Mouse (Mus musculus) forebrain, postnatal 0 days (tissue): Measurements from ENCODE around the gene Rabgap1. TPM values are rescaled to one million over a fixed set of nuclear protein-coding genes. Genes with fewer than 3 reads are reported as not detected.
"Not testable (repeated sequence)": the region's sequence is repeated elsewhere in the genome, so short reads cannot be mapped to it uniquely, and the experiment has no call there.

ENCODE experiments used
- ATAC-seq: fragments of 200-750 bp; cut with Nextera tagmentation; 2 replicates; pipeline ENCODE4 v1.8.0; 2017; ENCODE audit warnings: mild to moderate bottlenecking, moderate library complexity
- DNase-seq: peaks from one replicate; pipeline ENCODE4 v3.0.0-alpha.2; 2015
- H3K27ac ChIP-seq: fragments of 300-500 bp; sonication (generic); 2 replicates; pipeline ENCODE4 v1.5.1; 2014; ENCODE audit warnings: low read depth, mild to moderate bottlenecking, antibody characterized with exemption, low read length, moderate library complexity, mixed read lengths
- H3K27me3 ChIP-seq: fragments of 300-500 bp; sonication (generic); 2 replicates; pipeline ENCODE4 v1.6.1; 2014; ENCODE audit warnings: mild to moderate bottlenecking, low read length, mixed read lengths; ENCODE audit not compliant: insufficient read depth
- H3K36me3 ChIP-seq: fragments of 300-500 bp; sonication (generic); 2 replicates; pipeline ENCODE4 v1.6.1; 2014; ENCODE audit warnings: mild to moderate bottlenecking, moderate library complexity; ENCODE audit not compliant: insufficient read depth
- H3K4me1 ChIP-seq: fragments of 300-500 bp; sonication (generic); 2 replicates; pipeline ENCODE4 v1.6.1; 2014; ENCODE audit warnings: antibody characterized with exemption; ENCODE audit not compliant: insufficient read depth
- H3K4me2 ChIP-seq: fragments of 300-500 bp; sonication (generic); 2 replicates; pipeline ENCODE4 v1.6.1; 2014; ENCODE audit warnings: low read depth, mild to moderate bottlenecking, moderate library complexity
- H3K4me3 ChIP-seq: fragments of 300-500 bp; sonication (generic); 2 replicates; pipeline ENCODE4 v1.5.1; 2014; ENCODE audit warnings: low read depth, low read length, mixed read lengths
- H3K9ac ChIP-seq: fragments of 300-500 bp; sonication (generic); 2 replicates; pipeline ENCODE4 v1.6.1; 2014; ENCODE audit warnings: mild to moderate bottlenecking
- H3K9me3 ChIP-seq: fragments of 300-500 bp; sonication (generic); 2 replicates; pipeline ENCODE4 v1.6.1; 2016; ENCODE audit warnings: low read length
- CTCF ChIP-seq: sonication (generic); IDR thresholded peaks from 2 replicates; pipeline ENCODE4 v1.5.1; 2016; ENCODE audit warnings: antibody characterized with exemption, control low read depth, low read depth
- WGBS: fragments of 180-500 bp; shearing (Covaris S2); extraction: QIAGEN DNeasy Blood & Tissue Kit; methylation state at CpG from one replicate; pipeline ENCODE4 v1.1.7; 2014; 5-methylcytosine and 5-hydroxymethylcytosine counted together
- polyA plus RNA-seq: library from polyadenylated mRNA; unstranded; fragments of >200 nt; fragmentation: Nextera tagmentation; extraction: Ambion mirVana; gene quantifications from 2 replicates; pipeline ENCODE4 v1.2.1, GENCODE M21; 2015
- total RNA-seq: library from RNA; depleted of rRNA; stranded (reverse); fragments of >200 nt; gene quantifications from 2 replicates; pipeline ENCODE4 v1.2.3, GENCODE M21; 2014

The Rabgap1 gene
- total and polyA plus RNA-seq, 2 experiments from 2014 or later, result 46.6 to 99.8 TPM

- TF ChIP-seq CTCF, result no peak
- ATAC-seq, result no peak
- peaks cover 33% of the 10 kb centered on the region for H3K36me3 ChIP-seq
- WGBS, result 95% methylated on average over 2 of the region's 2 CpGs
- no peak overlapping the region for H3K27ac ChIP-seq
- no peak overlapping the region for H3K4me2 ChIP-seq
- DNase-seq, result no peak
- H3K9ac ChIP-seq, result no peak overlapping the region
- H3K4me1 ChIP-seq, result no peaks in the 10 kb centered on the region
- H3K9me3 ChIP-seq, result no peaks in the 10 kb centered on the region
- H3K4me3 ChIP-seq, result no peak overlapping the region
- H3K27me3 ChIP-seq, result no peaks in the 10 kb centered on the region
Observed at GRCm38 (mm10) chr2:37480039-37480438, 37.0 kb downstream of the Rabgap1 start.

DNA sequence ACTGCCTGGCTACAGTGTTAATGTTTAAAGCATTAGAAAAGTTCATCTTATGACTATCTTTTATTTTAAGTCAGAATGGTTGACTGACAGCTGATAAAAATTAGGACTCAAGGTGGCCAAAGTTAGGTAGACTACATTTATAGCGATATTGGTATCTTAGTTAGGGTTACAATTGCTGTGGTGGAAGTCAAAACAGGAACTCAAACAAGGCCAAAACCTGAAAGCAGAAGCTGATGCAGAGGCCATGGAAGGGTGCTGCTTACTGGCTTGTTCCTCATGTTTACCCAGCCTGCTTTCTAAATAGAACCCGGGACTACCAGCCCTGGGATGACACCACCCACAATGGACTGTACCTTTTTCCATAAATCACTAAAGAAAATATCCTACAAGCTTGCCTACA, 41.1 kb downstream of the Rabgap1 start:
- no peak for ATAC-seq
- 90% methylated on average over 2 of the region's 2 CpGs for WGBS

DNA sequence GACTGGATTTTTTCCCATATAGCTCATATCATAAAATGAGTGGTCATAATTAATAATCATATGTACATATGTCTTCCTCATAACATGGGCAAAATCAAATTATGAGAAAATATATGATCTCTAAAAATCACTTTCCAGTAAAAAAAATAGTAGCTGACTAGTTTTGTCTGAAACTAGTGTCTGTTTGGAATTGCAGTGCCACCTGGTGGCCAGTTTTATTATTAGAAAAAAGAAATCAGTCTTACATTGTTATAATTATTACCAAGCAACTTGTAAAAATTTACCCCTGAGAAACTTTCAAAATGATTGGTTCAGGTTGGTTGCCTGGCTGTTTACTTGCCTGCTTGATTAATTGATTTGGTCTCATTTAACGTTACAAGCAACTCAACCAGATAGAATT, 42.3 kb downstream of the Rabgap1 start:
- DNase-seq, result peak; percentile 67
- no peak overlapping the region for H3K4me3 ChIP-seq
- H3K36me3 ChIP-seq, result peaks cover 30% of the 10 kb centered on the region
- peak; percentile 60 for TF ChIP-seq CTCF
- H3K4me1 ChIP-seq, result no peaks in the 10 kb centered on the region
- no peak overlapping the region for H3K4me2 ChIP-seq
- 95% methylated on average over 1 of the region's 1 CpGs for WGBS
- H3K9me3 ChIP-seq, result no peaks in the 10 kb centered on the region
- H3K27me3 ChIP-seq, result no peaks in the 10 kb centered on the region
- no peak overlapping the region for H3K9ac ChIP-seq
- no peak for ATAC-seq
- H3K27ac ChIP-seq, result no peak overlapping the region

More for the DNA sequence above, 41.1 kb downstream of the Rabgap1 start:
- no peak overlapping the region for H3K4me2 ChIP-seq
- H3K4me1 ChIP-seq, result no peaks in the 10 kb centered on the region
- no peak for TF ChIP-seq CTCF
- no peaks in the 10 kb centered on the region for H3K9me3 ChIP-seq
- H3K4me3 ChIP-seq, result no peak overlapping the region
- peaks cover 21% of the 10 kb centered on the region for H3K36me3 ChIP-seq
- DNase-seq, result no peak
- H3K9ac ChIP-seq, result no peak overlapping the region
- H3K27ac ChIP-seq, result no peak overlapping the region
- no peaks in the 10 kb centered on the region for H3K27me3 ChIP-seq

DNA sequence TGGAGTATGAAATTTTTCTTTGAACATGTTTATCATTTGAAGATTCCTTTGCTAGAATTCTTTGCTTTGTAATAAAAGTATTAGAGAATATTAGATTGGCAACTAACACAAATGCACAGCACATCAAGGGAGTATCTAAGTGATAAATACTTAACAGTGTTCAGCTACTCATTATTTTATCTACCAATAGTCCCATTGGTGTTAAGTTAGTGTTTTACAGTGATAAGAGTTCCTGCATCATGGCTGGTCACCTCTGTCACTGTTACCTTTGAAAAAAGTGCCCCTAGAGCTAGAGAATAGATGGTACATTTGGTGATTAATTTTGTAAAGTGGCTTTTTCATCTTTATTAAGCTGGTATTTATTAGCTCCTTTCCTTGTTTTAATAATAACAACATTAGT, 43.3 kb downstream of the Rabgap1 start:
- Histone ChIP-seq H3K9ac (no peak overlapping the region), H3K27ac (no peak overlapping the region), H3K4me3 (no peak overlapping the region), H3K9me3 (no peaks in the 10 kb centered on the region), H3K4me2 (no peak overlapping the region), H3K36me3 (peaks cover 32% of the 10 kb centered on the region), H3K4me1 (no peaks in the 10 kb centered on the region), H3K27me3 (no peaks in the 10 kb centered on the region)
- ATAC-seq, result no peak
- no peak for DNase-seq
- no peak for TF ChIP-seq CTCF

GRCm38 (mm10) chr2:37488956-37489355, 45.9 kb downstream of the Rabgap1 start:
- Histone ChIP-seq H3K36me3 (peaks cover 42% of the 10 kb centered on the region), H3K9ac (no peak overlapping the region), H3K27ac (no peak overlapping the region), H3K4me1 (no peaks in the 10 kb centered on the region), H3K27me3 (no peaks in the 10 kb centered on the region), H3K9me3 (no peaks in the 10 kb centered on the region), H3K4me3 (no peak overlapping the region), H3K4me2 (no peak overlapping the region)
- no peak for TF ChIP-seq CTCF
- DNase-seq (no peak), ATAC-seq (no peak)
- 97% methylated on average over 2 of the region's 2 CpGs for WGBS

- Histone ChIP-seq H3K9me3 (no peaks in the 10 kb centered on the region), H3K4me3 (no peak overlapping the region), H3K4me2 (no peak overlapping the region), H3K4me1 (no peaks in the 10 kb centered on the region), H3K36me3 (peaks cover 39% of the 10 kb centered on the region), H3K9ac (no peak overlapping the region), H3K27ac (no peak overlapping the region), H3K27me3 (no peaks in the 10 kb centered on the region)
- 91% methylated on average over 4 of the region's 4 CpGs for WGBS
- DNase-seq (no peak), ATAC-seq (no peak)
- no peak for TF ChIP-seq CTCF
Observed at GRCm38 (mm10) chr2:37497321-37497720, 54.2 kb downstream of the Rabgap1 start.

GRCm38 (mm10) chr2:37505856-37506255, 62.8 kb downstream of the Rabgap1 start:
- not testable (repeated sequence) for H3K27me3 ChIP-seq, ATAC-seq, H3K9me3 ChIP-seq, H3K27ac ChIP-seq, H3K9ac ChIP-seq, H3K4me2 ChIP-seq, H3K4me3 ChIP-seq, DNase-seq, H3K4me1 ChIP-seq
- 93% methylated on average over 2 of the region's 2 CpGs for WGBS
- H3K36me3 ChIP-seq, result peaks cover 40% of the 10 kb centered on the region
